Mouse (Mus musculus) G1E (cell line): ENCODE measurements around the gene Cerk.

Experiments
- CTCF ChIP-seq: IDR thresholded peaks from 2 replicates; pipeline ENCODE4 v1.5.1; 2012; ENCODE audit warnings: low read depth, low read length, inconsistent platforms, mixed read lengths
- GATA1 ChIP-seq: IDR thresholded peaks from 2 replicates; pipeline ENCODE4 v1.6.1; 2012; ENCODE audit warnings: borderline replicate concordance, low read length, inconsistent platforms, mixed read lengths
- POLR2AphosphoS5 ChIP-seq: IDR thresholded peaks from 2 replicates; pipeline ENCODE4 v1.6.1; 2012; ENCODE audit warnings: low read depth, low read length, inconsistent platforms; ENCODE audit not compliant: insufficient replicate concordance
- TAL1 ChIP-seq: conservative IDR thresholded peaks from 2 replicates; pipeline ENCODE4 v1.6.1; 2012; ENCODE audit warnings: low read depth, low read length, inconsistent platforms, mixed read lengths

DNA sequence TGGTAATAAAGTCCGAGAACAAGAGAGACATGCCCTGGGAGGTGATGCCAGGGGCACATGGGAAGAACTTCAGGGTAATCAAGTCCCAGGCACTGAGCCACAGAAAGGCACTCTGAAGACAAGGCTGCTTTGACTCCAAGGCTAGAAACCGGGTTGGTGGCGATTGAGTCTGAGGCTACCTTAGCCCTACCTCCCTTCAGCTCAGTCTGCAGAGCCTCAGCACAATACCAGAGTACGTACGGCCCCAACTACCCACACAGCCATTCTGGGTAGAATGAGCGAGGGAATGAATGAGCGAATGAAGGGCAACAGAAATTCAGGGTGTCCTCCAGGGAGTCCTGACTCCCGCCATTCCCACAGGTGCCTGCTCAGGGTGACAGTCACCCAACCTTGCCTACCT lies 2.5 kb downstream of the Cerk start:
- TF ChIP-seq CTCF (no peak), POLR2AphosphoS5 (no peak), GATA1 (no peak), TAL1 (no peak)
